Mouse (Mus musculus) liver (tissue): ENCODE data around the gene Dgki.

Source experiments
- DNase-seq: peaks from one replicate; pipeline ENCODE4 v3.0.0-alpha.2; 2020; ENCODE audit warnings: mixed read lengths

Gene Dgki

GRCm38 (mm10) chr6:36903159-36903794 is 396.7 kb downstream of the Dgki start:
- DNase-seq, result no peak

- DNase-seq, result no peak
Observed at GRCm38 (mm10) chr6:36899872-36900271, 400.1 kb downstream of the Dgki start.

- DNase-seq, result no peak
Observed at GRCm38 (mm10) chr6:36898412-36898811, 401.6 kb downstream of the Dgki start.

GRCm38 (mm10) chr6:36897616-36898149 is 402.3 kb downstream of the Dgki start:
- no peak for DNase-seq

GRCm38 (mm10) chr6:36896656-36897055 is 403.3 kb downstream of the Dgki start:
- DNase-seq, result no peak

- no peak for DNase-seq
Observed at GRCm38 (mm10) chr6:36891820-36892219, 408.2 kb downstream of the Dgki start.

- no peak for DNase-seq
Observed at GRCm38 (mm10) chr6:36890776-36891175, 409.2 kb downstream of the Dgki start.

GRCm38 (mm10) chr6:36890296-36890695 is 409.7 kb downstream of the Dgki start:
- peak; percentile 30 for DNase-seq

- no peak for DNase-seq
Observed at GRCm38 (mm10) chr6:36881309-36881708, 418.7 kb downstream of the Dgki start.

- DNase-seq, result no peak
Observed at GRCm38 (mm10) chr6:36880643-36881263, 419.2 kb downstream of the Dgki start.

GRCm38 (mm10) chr6:36877399-36877798 is 422.6 kb downstream of the Dgki start:
- no peak for DNase-seq

GRCm38 (mm10) chr6:36876426-36876825 is 423.6 kb downstream of the Dgki start:
- no peak for DNase-seq

- no peak for DNase-seq
Observed at GRCm38 (mm10) chr6:36875926-36876325, 424.1 kb downstream of the Dgki start.

- DNase-seq, result no peak
Observed at GRCm38 (mm10) chr6:36872876-36873275, 427.1 kb downstream of the Dgki start.

GRCm38 (mm10) chr6:36868217-36868616 is 431.8 kb downstream of the Dgki start:
- no peak for DNase-seq

GRCm38 (mm10) chr6:36858258-36859041 is 441.5 kb downstream of the Dgki start:
- no peak for DNase-seq

GRCm38 (mm10) chr6:36857627-36858257 is 442.2 kb downstream of the Dgki start:
- no peak for DNase-seq

- DNase-seq, result peak; percentile 45
Observed at GRCm38 (mm10) chr6:36850422-36851129, 449.4 kb downstream of the Dgki start.

- DNase-seq, result no peak
Observed at GRCm38 (mm10) chr6:36845288-36845687, 454.7 kb downstream of the Dgki start.

- no peak for DNase-seq
Observed at GRCm38 (mm10) chr6:36844258-36844657, 455.7 kb downstream of the Dgki start.

GRCm38 (mm10) chr6:36843031-36843488 is 456.9 kb downstream of the Dgki start:
- no peak for DNase-seq
